Mouse (Mus musculus): ENCODE measurements around the gene Usp46.

Gene Usp46

GRCm38 (mm10) chr5:74061408-74062047 lies 6.7 kb downstream of the Usp46 start:
- Histone ChIP-seq H3K27me3 (ENCODE audit: control insufficient read depth, insufficient read depth, low read length, poor library complexity, severe bottlenecking) (no peaks in the 10 kb centered on the region), H3K36me3 (ENCODE audit: control insufficient read depth, insufficient read depth, low read length, poor library complexity, severe bottlenecking) (no peaks in the 10 kb centered on the region)
- no peak for DNase-seq (ENCODE audit: low read depth, low spot score)

- no peaks in the 10 kb centered on the region for H3K36me3 ChIP-seq (ENCODE audit: control insufficient read depth, insufficient read depth, low read length, poor library complexity, severe bottlenecking)
- no peak for DNase-seq (ENCODE audit: low read depth, low spot score)
- no peaks in the 10 kb centered on the region for H3K27me3 ChIP-seq (ENCODE audit: control insufficient read depth, insufficient read depth, low read length, poor library complexity, severe bottlenecking)
Observed at GRCm38 (mm10) chr5:74052171-74052909, 15.9 kb downstream of the Usp46 start.

GRCm38 (mm10) chr5:74051394-74052170 lies 16.6 kb downstream of the Usp46 start:
- Histone ChIP-seq H3K36me3 (ENCODE audit: control insufficient read depth, insufficient read depth, low read length, poor library complexity, severe bottlenecking) (no peaks in the 10 kb centered on the region), H3K27me3 (ENCODE audit: control insufficient read depth, insufficient read depth, low read length, poor library complexity, severe bottlenecking) (no peaks in the 10 kb centered on the region)
- DNase-seq (ENCODE audit: low read depth, low spot score) = no peak

GRCm38 (mm10) chr5:74050903-74051302 lies 17.3 kb downstream of the Usp46 start:
- H3K36me3 ChIP-seq (ENCODE audit: control insufficient read depth, insufficient read depth, low read length, poor library complexity, severe bottlenecking) = no peaks in the 10 kb centered on the region
- H3K27me3 ChIP-seq (ENCODE audit: control insufficient read depth, insufficient read depth, low read length, poor library complexity, severe bottlenecking) = no peaks in the 10 kb centered on the region
- DNase-seq (ENCODE audit: low read depth, low spot score) = no peak

- no peak for DNase-seq (ENCODE audit: low read depth, low spot score)
- Histone ChIP-seq H3K36me3 (ENCODE audit: control insufficient read depth, insufficient read depth, low read length, poor library complexity, severe bottlenecking) (no peaks in the 10 kb centered on the region), H3K27me3 (ENCODE audit: control insufficient read depth, insufficient read depth, low read length, poor library complexity, severe bottlenecking) (no peaks in the 10 kb centered on the region)
Observed at GRCm38 (mm10) chr5:74048846-74049495, 19.3 kb downstream of the Usp46 start.

- DNase-seq (ENCODE audit: low read depth, low spot score) = no peak
- H3K36me3 ChIP-seq (ENCODE audit: control insufficient read depth, insufficient read depth, low read length, poor library complexity, severe bottlenecking) = no peaks in the 10 kb centered on the region
- no peaks in the 10 kb centered on the region for H3K27me3 ChIP-seq (ENCODE audit: control insufficient read depth, insufficient read depth, low read length, poor library complexity, severe bottlenecking)
Observed at GRCm38 (mm10) chr5:74044591-74044990, 23.6 kb downstream of the Usp46 start.

GRCm38 (mm10) chr5:74042796-74043340 lies 25.4 kb downstream of the Usp46 start:
- H3K36me3 ChIP-seq (ENCODE audit: control insufficient read depth, insufficient read depth, low read length, poor library complexity, severe bottlenecking) = no peaks in the 10 kb centered on the region
- DNase-seq (ENCODE audit: low read depth, low spot score) = no peak

GRCm38 (mm10) chr5:74040541-74040940 lies 27.7 kb downstream of the Usp46 start:
- DNase-seq (ENCODE audit: low read depth, low spot score) = no peak
- Histone ChIP-seq H3K27me3 (ENCODE audit: control insufficient read depth, insufficient read depth, low read length, poor library complexity, severe bottlenecking) (no peaks in the 10 kb centered on the region), H3K36me3 (ENCODE audit: control insufficient read depth, insufficient read depth, low read length, poor library complexity, severe bottlenecking) (no peaks in the 10 kb centered on the region)

More at GRCm38 (mm10) chr5:74042796-74043340, 25.4 kb downstream of the Usp46 start:
- H3K27me3 ChIP-seq (ENCODE audit: control insufficient read depth, insufficient read depth, low read length, poor library complexity, severe bottlenecking) = no peaks in the 10 kb centered on the region

- Histone ChIP-seq H3K36me3 (ENCODE audit: control insufficient read depth, insufficient read depth, low read length, poor library complexity, severe bottlenecking) (no peaks in the 10 kb centered on the region), H3K27me3 (ENCODE audit: control insufficient read depth, insufficient read depth, low read length, poor library complexity, severe bottlenecking) (no peaks in the 10 kb centered on the region)
- DNase-seq (ENCODE audit: low read depth, low spot score) = no peak
Observed at GRCm38 (mm10) chr5:74035454-74035853, 32.8 kb downstream of the Usp46 start.

- Histone ChIP-seq H3K36me3 (ENCODE audit: control insufficient read depth, insufficient read depth, low read length, poor library complexity, severe bottlenecking) (no peaks in the 10 kb centered on the region), H3K27me3 (ENCODE audit: control insufficient read depth, insufficient read depth, low read length, poor library complexity, severe bottlenecking) (no peaks in the 10 kb centered on the region)
- DNase-seq (ENCODE audit: low read depth, low spot score) = no peak
Observed at GRCm38 (mm10) chr5:74034177-74034576, 34.1 kb downstream of the Usp46 start.

- Histone ChIP-seq H3K36me3 (ENCODE audit: control insufficient read depth, insufficient read depth, low read length, poor library complexity, severe bottlenecking) (0 out of 2 replicates have a peak, but pooled peaks cover 2% of the 10 kb centered on the region), H3K27me3 (ENCODE audit: control insufficient read depth, insufficient read depth, low read length, poor library complexity, severe bottlenecking) (no peaks in the 10 kb centered on the region)
- DNase-seq (ENCODE audit: low read depth, low spot score) = no peak
Observed at GRCm38 (mm10) chr5:74029787-74030186, 38.4 kb downstream of the Usp46 start.

GRCm38 (mm10) chr5:74028691-74029479 lies 39.3 kb downstream of the Usp46 start:
- H3K27me3 ChIP-seq (ENCODE audit: control insufficient read depth, insufficient read depth, low read length, poor library complexity, severe bottlenecking) = no peaks in the 10 kb centered on the region
- DNase-seq (ENCODE audit: low read depth, low spot score) = no peak
- 0 out of 2 replicates have a peak, but pooled peaks cover 2% of the 10 kb centered on the region for H3K36me3 ChIP-seq (ENCODE audit: control insufficient read depth, insufficient read depth, low read length, poor library complexity, severe bottlenecking)

- Histone ChIP-seq H3K36me3 (ENCODE audit: control insufficient read depth, insufficient read depth, low read length, poor library complexity, severe bottlenecking) (0 out of 2 replicates have a peak, but pooled peaks cover 2% of the 10 kb centered on the region), H3K27me3 (ENCODE audit: control insufficient read depth, insufficient read depth, low read length, poor library complexity, severe bottlenecking) (no peaks in the 10 kb centered on the region)
- no peak for DNase-seq (ENCODE audit: low read depth, low spot score)
Observed at GRCm38 (mm10) chr5:74028221-74028620, 40.0 kb downstream of the Usp46 start.

- no peak for DNase-seq (ENCODE audit: low read depth, low spot score)
- Histone ChIP-seq H3K36me3 (ENCODE audit: control insufficient read depth, insufficient read depth, low read length, poor library complexity, severe bottlenecking) (no peaks in the 10 kb centered on the region), H3K27me3 (ENCODE audit: control insufficient read depth, insufficient read depth, low read length, poor library complexity, severe bottlenecking) (no peaks in the 10 kb centered on the region)
Observed at GRCm38 (mm10) chr5:74020506-74020905, 47.7 kb downstream of the Usp46 start.
